Mouse (Mus musculus) neural tube, embryonic 14.5 days (tissue): ENCODE measurements around the gene Cenpa. TPM values are rescaled to one million over a fixed set of nuclear protein-coding genes. Genes with fewer than 3 reads are reported as not detected.

Experiments
- ATAC-seq: fragments of 200-750 bp; cut with Nextera tagmentation; 2 replicates; pipeline ENCODE4 v1.8.0; 2017; ENCODE audit warnings: low read depth, mild to moderate bottlenecking, moderate TSS enrichment, moderate library complexity
- H3K27ac ChIP-seq: fragments of 300-500 bp; sonication (generic); 2 replicates; pipeline ENCODE4 v1.5.1; 2014; ENCODE audit warnings: low read depth, mild to moderate bottlenecking, control low read depth, low read length, moderate library complexity, mixed read lengths
- H3K27me3 ChIP-seq: fragments of 300-500 bp; sonication (generic); 2 replicates; pipeline ENCODE4 v1.6.1; 2014; ENCODE audit warnings: low read length; ENCODE audit not compliant: control insufficient read depth, insufficient read depth
- H3K36me3 ChIP-seq: fragments of 300-500 bp; sonication (generic); 2 replicates; pipeline ENCODE4 v1.6.1; 2014; ENCODE audit warnings: low read length, mixed read lengths; ENCODE audit not compliant: control insufficient read depth, insufficient read depth
- H3K4me1 ChIP-seq: fragments of 300-500 bp; sonication (generic); 2 replicates; pipeline ENCODE4 v1.6.1; 2014; ENCODE audit warnings: low read length; ENCODE audit not compliant: control insufficient read depth, insufficient read depth
- H3K4me2 ChIP-seq: fragments of 300-500 bp; sonication (generic); 2 replicates; pipeline ENCODE4 v1.6.1; 2014; ENCODE audit warnings: mild to moderate bottlenecking, low read depth, low read length, control low read depth
- H3K4me3 ChIP-seq: fragments of 300-500 bp; sonication (generic); 2 replicates; pipeline ENCODE4 v1.5.1; 2014; ENCODE audit warnings: low read depth, low read length, control low read depth, mixed read lengths
- H3K9ac ChIP-seq: fragments of 300-500 bp; sonication (generic); replicated peaks from 2 replicates; pipeline ENCODE4 v1.6.1; 2014; ENCODE audit warnings: low read depth, mild to moderate bottlenecking, control low read depth, low read length, mixed read lengths
- H3K9me3 ChIP-seq: fragments of 300-500 bp; sonication (generic); 2 replicates; pipeline ENCODE4 v1.6.1; 2016; ENCODE audit warnings: low read length; ENCODE audit not compliant: control insufficient read depth
- WGBS: fragments of 180-500 bp; shearing (Covaris S2); extraction: QIAGEN DNeasy Blood & Tissue Kit; methylation state at CpG from one replicate; pipeline ENCODE4 v1.1.7; 2014; 5-methylcytosine and 5-hydroxymethylcytosine counted together
- polyA plus RNA-seq: library from polyadenylated mRNA; unstranded; fragments of >200 nt; fragmentation: Nextera tagmentation; extraction: Ambion mirVana; gene quantifications from 2 replicates; pipeline ENCODE4 v1.2.1, GENCODE M21; 2014

Cenpa gene
- polyA plus RNA-seq, 1 experiment from 2014 or later, result 23.7 TPM

- H3K9ac ChIP-seq, result no peak overlapping the region
- ATAC-seq, result no peak
- WGBS, result 91% methylated on average over 3 of the region's 3 CpGs
- no peak overlapping the region for H3K4me3 ChIP-seq
- H3K36me3 ChIP-seq, result peaks cover 16% of the 10 kb centered on the region
- H3K4me1 ChIP-seq, result peaks cover 20% of the 10 kb centered on the region
- no peaks in the 10 kb centered on the region for H3K9me3 ChIP-seq
- H3K27ac ChIP-seq, result no peak overlapping the region
- H3K27me3 ChIP-seq, result no peaks in the 10 kb centered on the region
- no peak overlapping the region for H3K4me2 ChIP-seq
Measured at GRCm38 (mm10) chr5:30651554-30651953, 15.0 kb upstream of the Cenpa start.

- H3K27ac ChIP-seq, result no peak overlapping the region
- peaks cover 11% of the 10 kb centered on the region for H3K4me1 ChIP-seq
- no peak overlapping the region for H3K9ac ChIP-seq
- no peak overlapping the region for H3K4me2 ChIP-seq
- no peak overlapping the region for H3K4me3 ChIP-seq
- no peak for ATAC-seq
- no peaks in the 10 kb centered on the region for H3K27me3 ChIP-seq
- peaks cover 25% of the 10 kb centered on the region for H3K36me3 ChIP-seq
- H3K9me3 ChIP-seq, result no peaks in the 10 kb centered on the region
- WGBS, result 95% methylated on average over 6 of the region's 6 CpGs
Measured at GRCm38 (mm10) chr5:30653246-30653645, 13.3 kb upstream of the Cenpa start.

DNA sequence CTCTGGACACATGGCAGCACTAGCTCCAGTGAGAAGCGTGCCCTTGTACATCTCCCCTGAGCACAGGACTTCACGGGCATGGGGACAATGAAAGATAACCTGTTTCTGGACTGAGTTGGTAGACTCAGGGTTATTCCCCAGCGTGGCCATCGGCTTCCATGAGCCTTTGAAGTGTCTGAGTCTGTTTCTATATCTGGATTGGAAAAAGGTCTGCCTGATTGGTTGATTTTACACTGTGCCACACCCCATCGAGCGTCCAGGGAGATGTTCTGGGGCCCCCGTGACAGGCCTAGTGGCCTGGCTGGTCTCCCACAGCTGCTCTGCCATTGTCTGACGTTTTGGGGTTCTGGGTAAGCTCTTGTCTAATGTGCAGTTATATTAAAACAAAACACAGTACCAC lies 11.5 kb upstream of the Cenpa start:
- 86% methylated on average over 8 of the region's 8 CpGs for WGBS

GRCm38 (mm10) chr5:30655526-30656195 lies 10.9 kb upstream of the Cenpa start:
- Histone ChIP-seq H3K27ac (no peak overlapping the region), H3K9ac (no peak overlapping the region), H3K27me3 (no peaks in the 10 kb centered on the region), H3K4me1 (no peaks in the 10 kb centered on the region), H3K4me3 (no peak overlapping the region), H3K9me3 (no peaks in the 10 kb centered on the region), H3K36me3 (peaks cover 25% of the 10 kb centered on the region), H3K4me2 (no peak overlapping the region)
- no peak for ATAC-seq
- 90% methylated on average over 6 of the region's 6 CpGs for WGBS

More for the DNA sequence above, 11.5 kb upstream of the Cenpa start:
- no peak for ATAC-seq
- Histone ChIP-seq H3K27ac (no peak overlapping the region), H3K27me3 (no peaks in the 10 kb centered on the region), H3K9me3 (no peaks in the 10 kb centered on the region), H3K4me2 (no peak overlapping the region), H3K9ac (no peak overlapping the region), H3K4me3 (no peak overlapping the region), H3K4me1 (no peaks in the 10 kb centered on the region), H3K36me3 (peaks cover 25% of the 10 kb centered on the region)

GRCm38 (mm10) chr5:30659042-30659441 lies 7.5 kb upstream of the Cenpa start:
- Histone ChIP-seq H3K9me3 (no peaks in the 10 kb centered on the region), H3K36me3 (peaks cover 25% of the 10 kb centered on the region), H3K9ac (no peak overlapping the region), H3K27ac (no peak overlapping the region), H3K4me1 (no peaks in the 10 kb centered on the region), H3K4me3 (no peak overlapping the region), H3K4me2 (no peak overlapping the region), H3K27me3 (no peaks in the 10 kb centered on the region)
- no peak for ATAC-seq
- WGBS, result 86% methylated on average over 4 of the region's 4 CpGs

DNA sequence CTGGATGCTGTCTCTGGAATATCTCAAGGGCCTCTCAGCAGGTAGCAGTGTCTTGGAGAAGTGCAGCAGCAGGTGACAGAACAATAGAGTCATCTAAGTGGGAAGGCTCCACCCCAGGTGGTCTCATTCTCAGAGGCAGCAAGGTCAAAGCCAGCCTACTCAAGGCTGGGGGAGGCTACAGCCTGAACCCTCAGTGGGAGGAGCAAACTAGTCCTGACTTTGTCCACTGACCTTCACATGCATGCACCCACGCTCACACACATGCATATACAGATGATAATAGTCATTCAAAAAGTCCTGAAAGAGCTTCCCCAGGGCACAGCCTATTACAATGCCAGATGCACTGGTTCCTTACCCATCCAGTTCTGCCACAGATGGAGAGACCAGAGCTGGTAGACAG lies 6.3 kb upstream of the Cenpa start:
- no peak overlapping the region for H3K4me2 ChIP-seq
- no peak overlapping the region for H3K9ac ChIP-seq
- 82% methylated on average over 1 of the region's 1 CpGs for WGBS
- ATAC-seq, result no peak
- peaks cover 20% of the 10 kb centered on the region for H3K36me3 ChIP-seq
- no peaks in the 10 kb centered on the region for H3K27me3 ChIP-seq
- no peak overlapping the region for H3K27ac ChIP-seq
- H3K4me1 ChIP-seq, result no peaks in the 10 kb centered on the region
- no peaks in the 10 kb centered on the region for H3K9me3 ChIP-seq
- H3K4me3 ChIP-seq, result no peak overlapping the region

- Histone ChIP-seq H3K9ac (no peak overlapping the region), H3K9me3 (no peaks in the 10 kb centered on the region), H3K4me1 (no peaks in the 10 kb centered on the region), H3K36me3 (peaks cover 17% of the 10 kb centered on the region), H3K27ac (no peak overlapping the region), H3K27me3 (no peaks in the 10 kb centered on the region), H3K4me3 (no peak overlapping the region), H3K4me2 (no peak overlapping the region)
- ATAC-seq, result no peak
- WGBS, result 92% methylated on average over 5 of the region's 5 CpGs
Measured at GRCm38 (mm10) chr5:30660813-30661212, 5.8 kb upstream of the Cenpa start.

DNA sequence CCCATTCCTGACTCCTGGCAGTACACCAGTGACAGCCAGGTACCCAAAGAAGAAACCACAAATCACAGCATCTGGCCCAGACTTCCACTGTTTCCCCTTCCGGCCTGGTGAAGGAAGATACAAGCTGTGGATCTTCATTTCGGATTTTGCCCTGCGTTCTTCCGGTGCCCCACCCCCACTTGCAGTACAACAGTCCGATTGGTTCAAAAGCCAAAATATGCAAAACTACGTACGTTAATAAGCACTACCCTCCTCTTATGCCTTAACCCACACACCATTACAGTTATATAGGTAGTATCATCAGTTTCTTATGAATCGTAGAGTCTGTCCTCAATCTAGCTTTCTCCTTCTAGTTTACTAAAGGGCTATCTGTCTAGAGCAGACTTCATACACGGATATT lies 1.2 kb upstream of the Cenpa start:
- Histone ChIP-seq H3K4me1 (no peaks in the 10 kb centered on the region), H3K4me3 (no peak overlapping the region), H3K9me3 (no peaks in the 10 kb centered on the region), H3K36me3 (no peaks in the 10 kb centered on the region), H3K27ac (no peak overlapping the region), H3K9ac (no peak overlapping the region), H3K27me3 (no peaks in the 10 kb centered on the region), H3K4me2 (no peak overlapping the region)
- ATAC-seq, result no peak
- WGBS, result 94% methylated on average over 9 of the region's 9 CpGs

GRCm38 (mm10) chr5:30665968-30666367 lies 609 bp upstream of the Cenpa start:
- 65% methylated on average over 6 of the region's 6 CpGs for WGBS
- Histone ChIP-seq H3K27me3 (no peaks in the 10 kb centered on the region), H3K4me3 (peak overlapping the region; percentile 78), H3K9ac (no peak overlapping the region; the same call in 1 of the 2 replicates), H3K4me1 (no peaks in the 10 kb centered on the region), H3K4me2 (peak overlapping the region; percentile 88), H3K9me3 (no peaks in the 10 kb centered on the region), H3K27ac (no peak overlapping the region), H3K36me3 (no peaks in the 10 kb centered on the region)
- ATAC-seq, result no peak
